Mouse (Mus musculus) lung, postnatal 36 days (tissue): ENCODE measurements around the gene Kcna1.

Source experiments
- DNase-seq: peaks from one replicate; pipeline ENCODE4 v3.0.0; 2022; ENCODE audit warnings: mixed read lengths

Gene Kcna1

DNA sequence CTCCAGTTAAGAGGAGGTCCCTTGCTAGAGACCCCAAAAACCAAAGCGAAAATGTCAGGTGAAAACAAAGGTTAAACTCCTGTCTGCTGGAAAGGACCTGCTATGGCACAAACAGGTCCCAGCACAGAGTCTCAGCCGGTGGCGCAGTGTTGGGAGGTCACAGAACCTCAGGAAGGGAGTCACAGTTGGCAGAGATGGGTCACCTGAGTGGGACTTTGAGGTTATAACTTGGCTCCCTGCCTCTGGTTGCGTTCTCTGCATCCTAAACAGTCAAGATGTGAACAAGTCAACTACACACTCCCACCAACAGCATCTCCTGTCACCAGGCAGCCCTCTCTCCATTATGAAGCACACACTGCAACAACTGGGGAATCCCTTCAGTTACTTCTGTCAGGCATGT is 48.4 kb downstream of the Kcna1 start:
- no peak for DNase-seq

DNA sequence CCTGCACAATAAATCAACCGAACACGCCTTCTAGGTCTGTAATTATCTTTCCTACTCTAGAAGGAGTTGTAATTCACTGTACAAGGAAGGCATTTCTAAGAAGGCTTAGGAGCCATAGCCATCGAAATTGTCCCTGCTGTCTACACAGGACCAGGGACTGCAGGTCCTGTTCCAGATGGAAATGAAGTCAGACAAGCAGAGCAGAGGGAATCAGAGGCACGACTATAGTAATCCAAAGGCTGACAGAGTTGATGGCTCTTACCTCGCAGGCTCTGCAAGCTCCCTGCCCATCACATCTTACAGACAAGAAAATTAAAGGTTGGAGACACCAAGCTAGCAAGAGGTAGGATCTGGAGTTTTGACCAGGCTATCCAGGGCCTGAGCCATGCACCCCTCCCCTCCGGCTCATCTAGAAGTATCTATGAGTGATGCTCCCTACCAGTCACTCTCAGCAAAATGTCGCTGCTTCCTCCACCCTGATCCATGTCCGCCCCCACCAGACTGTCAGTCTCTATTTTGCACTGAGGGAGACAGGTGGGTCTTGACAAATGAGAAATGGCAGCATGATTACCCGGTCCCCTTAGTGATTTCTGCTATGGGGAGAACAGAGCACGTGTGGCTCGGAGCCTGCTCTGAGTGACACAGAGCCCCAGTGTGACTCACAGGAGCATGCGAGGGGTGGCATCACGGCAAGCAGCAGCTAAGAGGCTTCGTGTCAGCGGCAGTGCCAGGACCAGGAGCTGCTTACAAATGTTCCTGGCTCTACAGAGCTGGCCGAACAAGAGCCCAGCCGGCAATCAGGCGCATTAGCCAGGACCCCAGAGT is 50.2 kb downstream of the Kcna1 start:
- DNase-seq = no peak

DNA sequence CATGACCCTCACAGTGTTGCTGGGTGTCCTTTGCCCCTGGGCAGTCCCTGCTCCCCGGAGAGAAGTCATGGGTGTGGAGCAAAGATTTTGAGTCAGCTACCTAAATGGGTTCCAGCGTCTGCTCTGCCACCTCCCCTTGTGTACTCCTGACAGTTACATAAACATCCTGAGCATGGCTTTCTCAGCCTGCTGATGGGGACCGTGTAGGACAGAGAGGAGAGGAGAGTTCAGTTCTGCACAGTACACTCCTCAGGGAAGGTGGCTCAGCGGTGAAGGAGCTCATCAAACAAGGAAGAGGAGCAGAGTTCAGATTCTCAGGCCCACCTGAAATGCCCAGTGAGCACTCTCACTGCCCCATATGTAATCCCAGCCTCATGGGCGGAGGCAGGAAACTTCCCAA is 51.1 kb downstream of the Kcna1 start:
- DNase-seq = no peak

DNA sequence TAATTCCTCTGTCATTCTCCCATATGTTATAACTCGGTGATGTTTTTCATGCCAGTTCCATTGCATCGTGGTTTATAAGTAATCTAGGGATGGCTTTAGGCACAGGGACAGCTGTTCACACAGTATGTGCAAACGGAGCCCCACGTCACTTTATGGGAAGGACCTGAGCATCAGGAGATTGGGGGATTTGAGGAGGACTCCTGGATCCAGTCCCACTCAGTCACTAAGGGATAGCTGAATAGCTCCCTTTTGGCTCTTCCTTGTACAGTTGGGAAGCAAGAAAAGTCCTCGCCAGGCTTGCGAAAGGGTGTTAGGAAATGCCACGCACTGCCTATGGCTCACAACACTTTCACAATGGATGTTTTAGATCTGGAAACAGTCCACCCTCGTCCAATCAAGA is 51.8 kb downstream of the Kcna1 start:
- DNase-seq = no peak

DNA sequence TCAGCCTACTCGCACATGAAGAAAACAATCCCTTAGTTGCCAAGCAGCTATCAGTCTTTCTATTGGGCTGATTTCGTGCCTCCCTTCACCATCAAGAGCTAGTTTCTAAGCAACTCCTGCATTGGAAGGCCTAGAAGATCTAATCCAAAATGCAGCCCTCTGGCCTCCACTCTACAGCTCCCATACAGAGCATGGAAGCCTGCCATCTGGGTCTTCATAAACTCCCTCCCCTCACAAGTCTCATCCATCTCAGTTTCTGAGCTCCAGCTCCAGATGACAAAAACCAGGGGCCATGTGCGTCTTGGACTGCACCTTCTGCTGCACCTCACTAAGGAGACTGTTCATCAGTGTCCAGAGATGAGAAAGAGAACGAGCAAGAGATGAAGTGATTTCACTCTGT is 52.8 kb downstream of the Kcna1 start:
- DNase-seq = no peak
